Comparison of ENCODE assay signal across 35 mouse cellular contexts in the genomic region with DNA sequence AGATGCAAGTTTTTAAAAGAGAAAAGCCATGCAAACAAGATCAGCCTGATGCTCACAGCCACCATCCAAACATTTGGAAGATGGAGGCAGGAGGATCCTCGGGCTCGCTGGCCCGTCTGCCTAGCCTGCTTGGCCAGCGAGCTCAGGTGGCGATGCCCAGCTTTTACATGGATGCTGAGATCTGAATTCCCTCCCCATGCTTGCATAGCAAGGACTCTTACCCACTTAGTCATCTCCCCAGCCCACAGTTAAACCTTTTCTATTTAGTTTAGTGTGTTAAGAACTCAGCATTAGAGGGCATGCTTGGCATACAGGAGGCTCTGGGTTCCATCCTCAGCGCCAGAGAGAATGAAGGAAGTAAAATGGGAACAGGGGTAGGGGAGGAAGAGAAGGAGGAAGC. TPM values are rescaled to one million over a fixed set of nuclear protein-coding genes. Genes with fewer than 3 reads are reported as not detected.
"Had no signal": no experiment of that assay in that cellular context is flagged by ENCODE, and none has a peak within 500 bp of the region (broad histone marks: within the 10 kb centered on the region; RNA-seq: fewer than 3 reads in every experiment).

No protein-coding gene starts in this region.

- H3K27me3 ChIP-seq: heart, embryonic 15.5 days; hindbrain, embryonic 13.5 days; intestine, embryonic 15.5 days had no signal

- H3K4me3 ChIP-seq: gastrocnemius, adult 2 months; heart, adult 2 months; heart, embryonic 13.5 days; heart, embryonic 15.5 days; hindbrain, embryonic 13.5 days; intestine, embryonic 15.5 days; layer of hippocampus, adult 2 months; limb, embryonic 13.5 days; limb, embryonic 15.5 days; liver, embryonic 12.5 days had no signal

- H3K4me1 ChIP-seq: hindbrain, embryonic 13.5 days; intestine, embryonic 15.5 days; limb, embryonic 13.5 days; liver, embryonic 12.5 days had no signal

- ATAC-seq: hindbrain, embryonic 16.5 days; inflammation-experienced regulatory T-cells, adult 6 months; intestine, embryonic 15.5 days; intestine, postnatal 0 days; liver, embryonic 12.5 days had no signal

- H3K27ac ChIP-seq: heart, adult 2 months; heart, embryonic 13.5 days; heart, embryonic 15.5 days; hindbrain, embryonic 13.5 days; intestine, embryonic 15.5 days; layer of hippocampus, adult 2 months; limb, embryonic 13.5 days; limb, embryonic 15.5 days; liver, embryonic 12.5 days; liver, embryonic 14.5 days had no signal

- H3K9ac ChIP-seq: heart, embryonic 13.5 days; heart, embryonic 15.5 days; hindbrain, embryonic 13.5 days; intestine, embryonic 15.5 days; limb, embryonic 13.5 days; limb, embryonic 15.5 days; liver, embryonic 12.5 days; liver, embryonic 14.5 days had no signal

- H3K36me3 ChIP-seq: heart, embryonic 13.5 days; heart, embryonic 15.5 days; hindbrain, embryonic 13.5 days; intestine, embryonic 15.5 days; limb, embryonic 13.5 days; limb, embryonic 15.5 days; liver, embryonic 12.5 days had no signal

- DNase-seq: gastrocnemius, adult 2 months; gastrocnemius, postnatal 14 days; gastrocnemius, postnatal 36 days; heart, adult 11 months; heart, adult 2 months; heart, postnatal 14 days; heart, postnatal 36 days; kidney, adult 18-20 months; kidney, adult 8-10 months; kidney, postnatal 10 days; kidney, postnatal 25 days; kidney, postnatal 4 days had no signal

- H3K9me3 ChIP-seq: heart, embryonic 13.5 days; heart, embryonic 15.5 days; hindbrain, embryonic 13.5 days; intestine, embryonic 15.5 days; limb, embryonic 13.5 days; limb, embryonic 15.5 days; liver, embryonic 12.5 days had no signal

- H3K4me2 ChIP-seq: heart, embryonic 11.5 days; heart, embryonic 13.5 days; heart, embryonic 15.5 days; hindbrain, embryonic 13.5 days; intestine, embryonic 15.5 days; limb, embryonic 13.5 days; limb, embryonic 15.5 days; liver, embryonic 12.5 days had no signal

RNA-seq across cellular contexts. Expression of a gene that starts 12.9 kb away (rescaled TPM):
- total RNA-seq: gastrocnemius, adult 2 months; gastrocnemius, postnatal 36 days; heart, adult 2 months; heart, postnatal 14 days; heart, postnatal 36 days; hematopoietic stem cell, adult 5-6 weeks; layer of hippocampus, adult 2 months; layer of hippocampus, postnatal 10 days; layer of hippocampus, postnatal 25 days; liver, adult 2 months had no signal
- polyA plus RNA-seq: heart, embryonic 11.5 days; heart, embryonic 13.5 days; heart, embryonic 15.5 days; heart, postnatal 0 days; hindbrain, embryonic 11.5 days; hindbrain, embryonic 13.5 days; hindbrain, embryonic 16.5 days; inflammation-experienced regulatory T-cells, adult 6 months; intestine, embryonic 15.5 days; intestine, postnatal 0 days; kidney, embryonic 14.5 days; kidney, embryonic 16.5 days; limb, embryonic 11.5 days; limb, embryonic 13.5 days; liver, adult 2 months; liver, embryonic 12.5 days; liver, embryonic 14.5 days; liver, embryonic 16.5 days had no signal

RNA-seq across cellular contexts. Expression of a gene that starts 42.6 kb away (rescaled TPM):
- polyA plus RNA-seq: inflammation-experienced regulatory T-cells, adult 6 months had no signal
